Mouse (Mus musculus): ENCODE measurements around the gene Cdc42bpg. TPM values are rescaled to one million over a fixed set of nuclear protein-coding genes. Genes with fewer than 3 reads are reported as not detected.
A peak's percentile ranks its signal among the peaks of the same experiment; 100 is the strongest.

Gene Cdc42bpg
- polyA plus RNA-seq, 1 experiment: 0.69 TPM

DNA sequence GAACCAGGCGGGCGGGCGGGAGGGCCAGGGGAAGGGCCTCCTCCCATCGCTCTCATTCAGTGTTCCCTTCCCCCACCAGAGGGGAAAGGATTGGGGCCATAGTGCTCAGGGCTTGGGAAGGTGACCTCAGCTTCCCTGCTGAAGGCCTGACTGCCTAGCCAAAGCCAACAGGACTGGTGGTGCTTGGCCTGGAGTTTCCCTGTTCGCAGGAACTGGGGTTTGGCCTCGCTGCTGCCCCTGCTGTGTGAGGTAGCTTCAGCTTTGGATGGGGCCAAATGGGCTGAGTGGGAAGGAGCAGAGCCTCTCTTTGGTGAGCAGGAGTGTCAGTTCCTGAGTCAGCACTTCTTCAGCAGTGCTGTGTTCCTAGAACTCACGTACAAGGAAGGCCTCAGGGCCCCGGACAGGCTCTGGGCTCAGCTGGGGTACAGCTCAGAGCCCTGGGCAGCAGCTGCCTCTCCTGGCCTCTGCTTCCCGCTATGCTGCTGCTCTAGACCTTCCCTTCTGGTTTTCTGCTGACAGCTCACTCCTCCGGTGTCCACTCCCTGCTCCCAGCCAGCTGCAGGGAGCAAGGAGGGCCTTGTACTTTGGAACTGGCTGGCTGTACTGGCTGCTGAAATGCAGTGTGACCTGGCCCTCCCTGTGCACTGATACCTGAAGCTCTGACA lies 15.0 kb upstream of the Cdc42bpg start:
- TF ChIP-seq GATA1 (IDR thresholded peaks at IDR 0.05; ENCODE audit: low read length) (no peak), TAL1 (IDR thresholded peaks at IDR 0.05; ENCODE audit: low read length) (no peak)
- H3K27me3 ChIP-seq (ENCODE audit: control insufficient read depth): no peaks in the 10 kb centered on the region
- peaks cover 91% of the 10 kb centered on the region for H3K4me1 ChIP-seq (ENCODE audit: control insufficient read depth)
- H3K4me3 ChIP-seq (replicated peaks): peak overlapping the region; percentile 43
- no peaks in the 10 kb centered on the region for H3K9me3 ChIP-seq (ENCODE audit: control insufficient read depth, low read length)
- peaks cover 95% of the 10 kb centered on the region for H3K36me3 ChIP-seq (ENCODE audit: control insufficient read depth)

DNA sequence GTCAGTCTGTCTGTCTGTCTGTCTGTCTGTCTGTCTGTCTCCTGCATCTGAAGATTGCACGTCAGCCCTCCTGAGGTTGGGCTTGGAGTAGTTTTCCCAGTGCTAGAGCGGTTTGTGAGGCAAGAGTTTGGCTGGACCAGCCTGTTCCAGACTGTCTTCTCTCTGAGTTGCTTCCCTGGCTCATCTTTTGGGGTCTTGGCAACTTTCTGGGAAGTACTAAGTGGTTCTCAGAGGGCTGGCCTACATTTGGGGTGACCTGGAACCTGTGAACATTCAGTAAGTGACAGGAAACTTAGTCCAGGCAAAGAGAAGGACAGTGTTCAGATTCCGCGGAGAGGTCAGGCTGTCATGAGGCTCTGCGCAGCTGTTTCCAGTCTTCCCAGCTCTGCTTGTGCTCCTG lies 14.0 kb upstream of the Cdc42bpg start:
- H3K36me3 ChIP-seq (ENCODE audit: control insufficient read depth): peaks cover 95% of the 10 kb centered on the region
- H3K9me3 ChIP-seq (ENCODE audit: control insufficient read depth, low read length): no peaks in the 10 kb centered on the region
- H3K27me3 ChIP-seq (ENCODE audit: control insufficient read depth): no peaks in the 10 kb centered on the region
- peaks cover 91% of the 10 kb centered on the region for H3K4me1 ChIP-seq (ENCODE audit: control insufficient read depth)
- H3K4me3 ChIP-seq (replicated peaks): no peak overlapping the region
- TF ChIP-seq GATA1 (IDR thresholded peaks at IDR 0.05; ENCODE audit: low read length): no peak
- TF ChIP-seq TAL1 (IDR thresholded peaks at IDR 0.05; ENCODE audit: low read length): no peak

DNA sequence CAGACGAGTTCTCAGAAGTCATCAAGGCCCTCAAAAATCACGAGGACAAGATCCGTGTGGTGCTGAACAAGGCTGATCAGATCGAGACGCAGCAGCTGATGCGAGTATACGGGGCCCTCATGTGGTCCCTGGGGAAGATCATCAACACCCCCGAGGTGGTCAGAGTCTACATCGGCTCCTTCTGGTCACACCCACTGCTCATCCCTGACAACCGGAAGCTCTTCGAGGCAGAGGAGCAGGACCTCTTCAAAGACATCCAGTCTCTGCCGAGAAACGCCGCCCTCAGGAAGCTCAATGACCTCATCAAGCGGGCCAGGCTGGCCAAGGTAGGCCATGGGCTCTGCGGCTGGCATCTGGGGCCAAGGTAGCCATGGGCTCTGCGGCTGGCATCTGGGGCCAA lies 12.0 kb upstream of the Cdc42bpg start:
- no peak overlapping the region for H3K4me3 ChIP-seq (replicated peaks)
- H3K27me3 ChIP-seq (ENCODE audit: control insufficient read depth): no peaks in the 10 kb centered on the region
- no peaks in the 10 kb centered on the region for H3K9me3 ChIP-seq (ENCODE audit: control insufficient read depth, low read length)
- H3K36me3 ChIP-seq (ENCODE audit: control insufficient read depth): peaks cover 96% of the 10 kb centered on the region
- no peak for TF ChIP-seq GATA1 (IDR thresholded peaks at IDR 0.05; ENCODE audit: low read length)
- no peak for TF ChIP-seq TAL1 (IDR thresholded peaks at IDR 0.05; ENCODE audit: low read length)
- peaks cover 93% of the 10 kb centered on the region for H3K4me1 ChIP-seq (ENCODE audit: control insufficient read depth)

DNA sequence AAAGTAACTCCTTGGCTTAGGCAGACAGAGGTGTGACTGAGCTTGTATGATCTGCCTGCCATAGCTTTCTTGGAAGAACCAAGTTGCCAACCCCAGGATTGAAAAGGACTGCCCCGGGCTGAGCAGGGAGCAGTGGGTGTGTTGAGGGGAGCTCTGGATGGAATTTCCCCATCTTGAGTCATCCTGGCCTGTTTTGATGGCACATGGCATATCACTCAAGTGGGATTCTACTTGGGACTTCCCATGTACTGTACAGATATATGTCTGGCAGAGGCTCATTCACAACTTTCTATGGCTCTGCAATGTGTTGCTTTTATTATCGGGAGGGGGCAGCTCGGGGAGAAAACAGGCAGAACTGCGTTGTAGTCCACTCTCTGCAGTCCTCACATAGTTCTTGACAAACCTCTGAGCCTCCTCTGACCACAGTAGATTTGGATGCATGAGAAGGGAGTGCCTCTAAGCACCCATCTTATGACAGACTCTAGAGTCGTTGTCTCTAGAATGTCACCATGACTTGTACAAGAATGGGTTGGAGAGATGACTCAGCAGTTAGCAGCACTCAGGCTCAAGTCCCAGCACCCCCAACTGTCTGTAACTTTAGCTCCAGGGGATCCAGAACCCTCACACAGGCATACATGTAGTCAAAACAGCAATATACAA lies 9.6 kb upstream of the Cdc42bpg start:
- no peaks in the 10 kb centered on the region for H3K27me3 ChIP-seq (ENCODE audit: control insufficient read depth)
- H3K36me3 ChIP-seq (ENCODE audit: control insufficient read depth): peaks cover 97% of the 10 kb centered on the region
- TF ChIP-seq TAL1 (IDR thresholded peaks at IDR 0.05; ENCODE audit: low read length) (no peak), GATA1 (IDR thresholded peaks at IDR 0.05; ENCODE audit: low read length) (no peak)
- no peak overlapping the region for H3K4me3 ChIP-seq (replicated peaks)
- H3K9me3 ChIP-seq (ENCODE audit: control insufficient read depth, low read length): no peaks in the 10 kb centered on the region
- peaks cover 95% of the 10 kb centered on the region for H3K4me1 ChIP-seq (ENCODE audit: control insufficient read depth)

DNA sequence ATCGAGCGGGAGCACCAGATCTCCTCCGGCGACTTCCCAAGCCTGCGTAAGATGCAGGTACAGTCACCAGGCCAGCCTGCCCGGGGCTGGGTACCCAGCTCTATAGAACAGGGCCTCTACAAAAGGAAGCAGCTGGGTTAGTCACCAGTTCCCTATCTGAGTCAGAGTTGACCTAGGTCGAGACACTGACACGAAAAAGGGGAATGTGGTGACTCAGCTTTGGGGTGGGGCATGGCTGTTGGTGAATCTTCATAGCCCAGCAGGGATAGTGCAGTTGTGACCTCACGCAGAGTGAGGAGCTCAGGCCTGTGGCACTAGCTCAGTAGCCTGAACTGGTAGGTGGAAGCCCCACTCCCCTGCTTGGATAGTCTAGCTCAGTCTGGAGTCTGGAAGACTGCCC lies 8.6 kb upstream of the Cdc42bpg start:
- Histone ChIP-seq H3K4me1 (ENCODE audit: control insufficient read depth) (peaks cover 95% of the 10 kb centered on the region), H3K9me3 (ENCODE audit: control insufficient read depth, low read length) (no peaks in the 10 kb centered on the region), H3K36me3 (ENCODE audit: control insufficient read depth) (peaks cover 96% of the 10 kb centered on the region)

DNA sequence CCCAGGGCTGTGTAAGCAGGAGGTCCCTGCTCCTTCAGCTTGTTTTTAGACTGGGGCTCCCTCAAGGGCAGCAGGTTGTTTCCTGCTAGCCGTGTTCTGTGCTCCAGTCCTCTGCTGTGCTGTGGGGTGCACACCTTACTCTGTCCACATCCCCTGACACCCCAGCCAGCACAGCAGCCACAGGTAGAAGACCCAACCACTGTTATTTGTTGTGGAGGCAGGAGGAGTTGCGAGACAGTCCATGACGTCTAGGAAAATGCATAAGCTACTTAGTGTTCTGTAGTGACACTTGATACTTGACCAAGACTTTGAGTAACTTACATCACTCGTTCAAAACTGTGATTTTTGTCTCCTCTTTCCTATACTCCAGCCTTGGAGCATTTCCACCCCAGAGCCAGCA lies 7.3 kb upstream of the Cdc42bpg start:
- TF ChIP-seq GATA1 (IDR thresholded peaks at IDR 0.05; ENCODE audit: low read length) (no peak), TAL1 (IDR thresholded peaks at IDR 0.05; ENCODE audit: low read length) (no peak)
- Histone ChIP-seq H3K4me1 (ENCODE audit: control insufficient read depth) (peaks cover 97% of the 10 kb centered on the region), H3K9me3 (ENCODE audit: control insufficient read depth, low read length) (no peaks in the 10 kb centered on the region), H3K27me3 (ENCODE audit: control insufficient read depth) (no peaks in the 10 kb centered on the region), H3K4me3 (replicated peaks) (peak overlapping the region; percentile 45), H3K36me3 (ENCODE audit: control insufficient read depth) (peaks cover 84% of the 10 kb centered on the region)

More for the DNA sequence above, 8.6 kb upstream of the Cdc42bpg start:
- TF ChIP-seq GATA1 (IDR thresholded peaks at IDR 0.05; ENCODE audit: low read length): no peak
- no peak for TF ChIP-seq TAL1 (IDR thresholded peaks at IDR 0.05; ENCODE audit: low read length)
- Histone ChIP-seq H3K4me3 (replicated peaks) (peak overlapping the region; percentile 45), H3K27me3 (ENCODE audit: control insufficient read depth) (no peaks in the 10 kb centered on the region)

DNA sequence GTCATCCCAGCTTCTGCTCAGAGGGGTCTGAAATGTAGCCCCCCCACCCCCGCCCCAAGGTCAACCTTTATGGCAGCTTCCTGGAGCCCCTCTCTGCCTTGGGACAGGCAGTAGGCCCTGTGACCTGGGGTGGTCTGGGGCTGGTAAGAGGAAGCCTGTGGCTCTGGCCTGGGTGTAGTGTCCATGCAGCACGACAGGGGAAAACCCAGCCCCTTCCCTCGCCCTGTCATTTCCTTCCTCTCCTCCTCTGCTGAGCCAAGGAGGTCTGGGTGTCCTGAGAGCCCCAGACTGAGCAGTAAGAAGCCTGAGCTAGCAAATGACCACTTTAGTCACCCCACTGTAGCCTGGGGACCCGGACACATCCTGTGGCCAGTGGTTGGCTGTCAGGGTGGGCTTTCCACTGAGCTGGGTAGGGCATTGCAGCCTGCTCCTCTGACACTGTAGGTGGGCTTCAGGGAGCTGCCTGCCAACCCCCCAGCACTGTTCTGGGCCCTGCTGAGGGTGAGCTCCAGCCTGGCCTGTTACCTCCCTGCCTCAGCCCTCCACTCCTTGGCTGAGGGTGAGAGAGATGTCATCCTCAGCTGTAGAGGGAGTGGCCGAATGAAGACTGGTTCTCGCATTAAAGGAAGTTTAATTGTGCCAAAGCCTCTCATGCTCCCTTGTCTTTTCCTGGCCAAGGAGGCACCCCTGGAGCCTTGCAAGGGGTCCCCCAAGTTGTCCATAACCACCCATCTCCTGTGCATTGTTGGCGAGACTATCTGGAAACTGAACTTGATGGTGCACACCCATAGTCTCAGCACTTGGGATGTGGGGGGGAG lies 6.6 kb upstream of the Cdc42bpg start:
- peaks cover 100% of the 10 kb centered on the region for H3K4me1 ChIP-seq (ENCODE audit: control insufficient read depth)
- peaks cover 78% of the 10 kb centered on the region for H3K36me3 ChIP-seq (ENCODE audit: control insufficient read depth)
- no peaks in the 10 kb centered on the region for H3K9me3 ChIP-seq (ENCODE audit: control insufficient read depth, low read length)
- TF ChIP-seq TAL1 (IDR thresholded peaks at IDR 0.05; ENCODE audit: low read length) (no peak), GATA1 (IDR thresholded peaks at IDR 0.05; ENCODE audit: low read length) (no peak)
- no peaks in the 10 kb centered on the region for H3K27me3 ChIP-seq (ENCODE audit: control insufficient read depth)
- H3K4me3 ChIP-seq (replicated peaks): peak overlapping the region; percentile 34

DNA sequence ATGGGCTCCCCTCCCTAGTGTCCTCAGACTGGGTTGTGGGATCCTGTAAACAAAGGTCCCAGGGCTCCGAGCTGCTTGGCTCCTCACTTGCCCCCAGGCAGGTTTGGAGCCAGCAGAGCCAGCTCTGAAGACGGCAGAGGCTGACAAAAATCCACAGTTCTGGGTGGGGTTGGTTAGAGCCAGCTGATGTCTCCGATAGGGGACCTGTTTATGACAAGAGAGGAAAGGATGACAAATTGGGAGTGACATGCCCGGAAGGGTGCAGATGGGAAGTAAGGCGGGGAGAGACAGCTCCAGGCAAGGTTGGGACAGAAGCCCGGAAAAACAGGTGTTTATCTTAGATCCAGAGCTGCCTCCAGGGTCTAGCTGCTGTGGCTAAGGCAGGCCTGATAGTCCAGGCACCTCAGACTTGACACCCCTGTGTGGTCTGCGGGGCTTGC lies 5.8 kb upstream of the Cdc42bpg start:
- Histone ChIP-seq H3K36me3 (ENCODE audit: control insufficient read depth) (peaks cover 70% of the 10 kb centered on the region), H3K4me1 (ENCODE audit: control insufficient read depth) (peaks cover 99% of the 10 kb centered on the region), H3K9me3 (ENCODE audit: control insufficient read depth, low read length) (no peaks in the 10 kb centered on the region), H3K27me3 (ENCODE audit: control insufficient read depth) (no peaks in the 10 kb centered on the region), H3K4me3 (replicated peaks) (peak overlapping the region; percentile 34)
- TF ChIP-seq TAL1 (IDR thresholded peaks at IDR 0.05; ENCODE audit: low read length) (peak; percentile 91), GATA1 (IDR thresholded peaks at IDR 0.05; ENCODE audit: low read length) (peak; percentile 78)

DNA sequence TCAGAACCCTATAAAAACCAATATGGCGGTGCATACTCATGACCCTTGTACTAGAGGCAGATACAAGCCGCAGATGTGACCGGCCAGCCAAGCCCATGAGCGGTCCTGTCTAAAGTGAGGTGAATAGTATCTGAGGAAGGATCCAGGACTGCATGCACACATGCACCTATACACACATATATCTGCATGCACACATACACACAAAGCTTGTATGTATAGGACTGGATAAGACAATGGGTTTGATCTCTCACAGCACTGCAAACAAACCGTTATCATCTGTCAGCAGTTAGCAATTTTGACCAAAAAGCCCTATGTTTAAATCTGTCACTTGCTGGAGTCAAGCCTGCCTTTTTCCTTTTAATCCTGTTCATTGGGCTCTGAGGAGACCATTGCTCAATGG lies 4.1 kb upstream of the Cdc42bpg start:
- no peaks in the 10 kb centered on the region for H3K27me3 ChIP-seq (ENCODE audit: control insufficient read depth)
- no peaks in the 10 kb centered on the region for H3K9me3 ChIP-seq (ENCODE audit: control insufficient read depth, low read length)
- no peak for TF ChIP-seq GATA1 (IDR thresholded peaks at IDR 0.05; ENCODE audit: low read length)
- no peak for TF ChIP-seq TAL1 (IDR thresholded peaks at IDR 0.05; ENCODE audit: low read length)
- peaks cover 53% of the 10 kb centered on the region for H3K36me3 ChIP-seq (ENCODE audit: control insufficient read depth)
- H3K4me3 ChIP-seq (replicated peaks): no peak overlapping the region
- H3K4me1 ChIP-seq (ENCODE audit: control insufficient read depth): peaks cover 97% of the 10 kb centered on the region

All from erythroblast, embryonic 14.5 days (primary cell).